Mouse (Mus musculus): Measurements from ENCODE around the gene Ubb. TPM values are rescaled to one million over a fixed set of nuclear protein-coding genes. Genes with fewer than 3 reads are reported as not detected.

Ubb gene
- polyA plus RNA-seq, 1 experiment from 2014 or later, result 2,687 TPM

GRCm38 (mm10) chr11:62568300-62568699 lies 17.3 kb downstream of the Ubb start:
- Histone ChIP-seq H3K27ac (no peak overlapping the region), H3K9me3 (no peaks in the 10 kb centered on the region), H3K9ac (no peak overlapping the region), H3K36me3 (no peaks in the 10 kb centered on the region), H3K4me2 (replicated peaks) (no peak overlapping the region), H3K27me3 (replicated peaks) (no peaks in the 10 kb centered on the region), H3K4me3 (replicated peaks) (no peak overlapping the region), H3K4me1 (replicated peaks) (peaks cover 3% of the 10 kb centered on the region; the same call in 1 of the 2 replicates)
- ATAC-seq, result no peak
- WGBS, result 77% methylated on average over 3 of the region's 3 CpGs

GRCm38 (mm10) chr11:62573959-62574702 lies 23.2 kb downstream of the Ubb start, which contains the start of gene Trpv2:
Trpv2 (plus strand) TSS chr11:62574486.
- Histone ChIP-seq H3K9me3 (no peaks in the 10 kb centered on the region), H3K4me3 (replicated peaks) (peak within 1 kb of the TSS; percentile 45), H3K36me3 (no peaks in the 10 kb centered on the region), H3K27me3 (replicated peaks) (no peaks in the 10 kb centered on the region; the same call in 1 of the 2 replicates), H3K4me2 (replicated peaks) (peak within 1 kb of the TSS; percentile 93), H3K4me1 (replicated peaks) (peaks cover 13% of the 10 kb centered on the region), H3K27ac (no peak within 1 kb of the TSS), H3K9ac (no peak within 1 kb of the TSS)
- ATAC-seq, result no peak
- WGBS, result 72% methylated on average over 6 of the region's 6 CpGs

GRCm38 (mm10) chr11:62574703-62575085 lies 23.7 kb downstream of the Ubb start:
- ATAC-seq, result no peak
- H3K36me3 ChIP-seq, result no peaks in the 10 kb centered on the region
- peaks cover 13% of the 10 kb centered on the region for H3K4me1 ChIP-seq (replicated peaks)
- H3K4me2 ChIP-seq (replicated peaks), result no peak overlapping the region
- H3K9ac ChIP-seq, result no peak overlapping the region
- no peak overlapping the region for H3K27ac ChIP-seq
- H3K4me3 ChIP-seq (replicated peaks), result no peak overlapping the region
- 76% methylated on average over 4 of the region's 4 CpGs for WGBS
- H3K27me3 ChIP-seq (replicated peaks), result no peaks in the 10 kb centered on the region; the same call in 1 of the 2 replicates
- H3K9me3 ChIP-seq, result no peaks in the 10 kb centered on the region

GRCm38 (mm10) chr11:62575297-62575658 lies 24.3 kb downstream of the Ubb start:
- WGBS, result 1% methylated on average over 9 of the region's 9 CpGs
- H3K4me2 ChIP-seq (replicated peaks), result peak overlapping the region; percentile 93
- no peaks in the 10 kb centered on the region; the same call in 1 of the 2 replicates for H3K27me3 ChIP-seq (replicated peaks)
- no peaks in the 10 kb centered on the region for H3K36me3 ChIP-seq
- peaks cover 13% of the 10 kb centered on the region for H3K4me1 ChIP-seq (replicated peaks)
- peak; percentile 80 for ATAC-seq
- no peaks in the 10 kb centered on the region for H3K9me3 ChIP-seq
- H3K4me3 ChIP-seq (replicated peaks), result peak overlapping the region; percentile 45
- H3K9ac ChIP-seq, result peak overlapping the region; percentile 41
- H3K27ac ChIP-seq, result peak overlapping the region; percentile 10

- Histone ChIP-seq H3K9ac (peak overlapping the region; percentile 41), H3K4me3 (replicated peaks) (peak overlapping the region; percentile 45), H3K4me2 (replicated peaks) (peak overlapping the region; percentile 93), H3K36me3 (no peaks in the 10 kb centered on the region), H3K9me3 (no peaks in the 10 kb centered on the region), H3K4me1 (replicated peaks) (peaks cover 13% of the 10 kb centered on the region), H3K27ac (peak overlapping the region; percentile 10), H3K27me3 (replicated peaks) (no peaks in the 10 kb centered on the region; the same call in 1 of the 2 replicates)
- WGBS, result 7% methylated on average over 27 of the region's 27 CpGs
- ATAC-seq, result peak; percentile 76
Measured at GRCm38 (mm10) chr11:62575659-62576438, 24.9 kb downstream of the Ubb start.

- H3K9ac ChIP-seq, result peak overlapping the region; percentile 41; the same call in 1 of the 2 replicates
- no peaks in the 10 kb centered on the region for H3K9me3 ChIP-seq
- peak overlapping the region; percentile 93 for H3K4me2 ChIP-seq (replicated peaks)
- no peak overlapping the region for H3K27ac ChIP-seq
- peaks cover 13% of the 10 kb centered on the region for H3K4me1 ChIP-seq (replicated peaks)
- ATAC-seq, result 0 out of 2 replicates have a peak, but pooled peaks have one; percentile 27
- peak overlapping the region; percentile 45 for H3K4me3 ChIP-seq (replicated peaks)
- no peaks in the 10 kb centered on the region for H3K36me3 ChIP-seq
- no peaks in the 10 kb centered on the region; the same call in 1 of the 2 replicates for H3K27me3 ChIP-seq (replicated peaks)
- WGBS, result 63% methylated on average over 16 of the region's 16 CpGs
Measured at GRCm38 (mm10) chr11:62576530-62577152, 25.7 kb downstream of the Ubb start.

GRCm38 (mm10) chr11:62583031-62583430 lies 32.1 kb downstream of the Ubb start:
- Histone ChIP-seq H3K9ac (no peak overlapping the region), H3K27ac (no peak overlapping the region), H3K9me3 (no peaks in the 10 kb centered on the region), H3K36me3 (no peaks in the 10 kb centered on the region), H3K4me2 (replicated peaks) (no peak overlapping the region), H3K27me3 (replicated peaks) (no peaks in the 10 kb centered on the region), H3K4me3 (replicated peaks) (no peak overlapping the region), H3K4me1 (replicated peaks) (no peaks in the 10 kb centered on the region)
- no peak for ATAC-seq
- 82% methylated on average over 6 of the region's 6 CpGs for WGBS

- H3K9ac ChIP-seq, result no peak overlapping the region
- WGBS, result 61% methylated on average over 9 of the region's 9 CpGs
- ATAC-seq, result no peak
Measured at GRCm38 (mm10) chr11:62584671-62585206, 33.8 kb downstream of the Ubb start.

GRCm38 (mm10) chr11:62587034-62587433 lies 36.1 kb downstream of the Ubb start:
- Histone ChIP-seq H3K27me3 (replicated peaks) (no peaks in the 10 kb centered on the region), H3K27ac (no peak overlapping the region), H3K36me3 (no peaks in the 10 kb centered on the region), H3K4me2 (replicated peaks) (no peak overlapping the region), H3K9ac (no peak overlapping the region), H3K4me1 (replicated peaks) (no peaks in the 10 kb centered on the region), H3K9me3 (no peaks in the 10 kb centered on the region), H3K4me3 (replicated peaks) (no peak overlapping the region)
- no peak for ATAC-seq
- 87% methylated on average over 5 of the region's 5 CpGs for WGBS

More at GRCm38 (mm10) chr11:62584671-62585206, 33.8 kb downstream of the Ubb start:
- Histone ChIP-seq H3K27ac (no peak overlapping the region), H3K36me3 (no peaks in the 10 kb centered on the region), H3K27me3 (replicated peaks) (no peaks in the 10 kb centered on the region), H3K4me2 (replicated peaks) (no peak overlapping the region), H3K4me1 (replicated peaks) (no peaks in the 10 kb centered on the region), H3K9me3 (no peaks in the 10 kb centered on the region), H3K4me3 (replicated peaks) (no peak overlapping the region)

GRCm38 (mm10) chr11:62589391-62589790 lies 38.4 kb downstream of the Ubb start:
- Histone ChIP-seq H3K9ac (no peak overlapping the region), H3K9me3 (no peaks in the 10 kb centered on the region), H3K4me1 (replicated peaks) (peaks cover 5% of the 10 kb centered on the region), H3K27me3 (replicated peaks) (no peaks in the 10 kb centered on the region), H3K4me3 (replicated peaks) (no peak overlapping the region), H3K4me2 (replicated peaks) (no peak overlapping the region), H3K36me3 (no peaks in the 10 kb centered on the region), H3K27ac (no peak overlapping the region)
- no peak for ATAC-seq
- WGBS, result 85% methylated on average over 10 of the region's 10 CpGs

- Histone ChIP-seq H3K4me2 (replicated peaks) (no peak overlapping the region), H3K9ac (no peak overlapping the region), H3K4me1 (replicated peaks) (peaks cover 5% of the 10 kb centered on the region), H3K9me3 (no peaks in the 10 kb centered on the region), H3K36me3 (no peaks in the 10 kb centered on the region), H3K27me3 (replicated peaks) (no peaks in the 10 kb centered on the region), H3K27ac (no peak overlapping the region), H3K4me3 (replicated peaks) (no peak overlapping the region)
- ATAC-seq, result no peak
- WGBS, result 84% methylated on average over 2 of the region's 2 CpGs
Measured at GRCm38 (mm10) chr11:62591026-62591425, 40.1 kb downstream of the Ubb start.
